Mouse (Mus musculus) small intestine, adult 2 months (tissue): ENCODE results near the gene Myl12a. TPM values are rescaled to one million over a fixed set of nuclear protein-coding genes. Genes with fewer than 3 reads are reported as not detected.
"Not testable (repeated sequence)": the region's sequence is repeated elsewhere in the genome, so short reads cannot be mapped to it uniquely, and the experiment has no call there.

Experiments
- H3K27ac ChIP-seq: fragments of 200-500 bp; 2 replicates; pipeline ENCODE4 v1.5.1; 2012; ENCODE audit warnings: low read depth, low read length, control low read depth, inconsistent platforms; ENCODE audit not compliant: insufficient read depth
- H3K27me3 ChIP-seq: fragments of 200-500 bp; 2 replicates; pipeline ENCODE4 v1.6.1; 2012; ENCODE audit warnings: mild to moderate bottlenecking, moderate library complexity, low read length, inconsistent platforms; ENCODE audit not compliant: control insufficient read depth, insufficient read depth
- H3K36me3 ChIP-seq: fragments of 200-500 bp; 2 replicates; pipeline ENCODE4 v1.6.1; 2012; ENCODE audit warnings: mild to moderate bottlenecking, low read length, control low read depth, inconsistent platforms; ENCODE audit not compliant: control insufficient read depth, insufficient read depth
- H3K4me1 ChIP-seq: fragments of 200-500 bp; 2 replicates; pipeline ENCODE4 v1.6.1; 2012; ENCODE audit warnings: low read length, inconsistent platforms, mixed read lengths; ENCODE audit not compliant: control insufficient read depth, insufficient read depth, insufficient read length
- H3K4me3 ChIP-seq: fragments of 200-500 bp; 2 replicates; pipeline ENCODE4 v1.5.1; 2012; ENCODE audit warnings: low read depth, mild to moderate bottlenecking, control low read depth, inconsistent platforms, low read length, moderate library complexity
- CTCF ChIP-seq: fragments of 200-500 bp; IDR thresholded peaks from 2 replicates; pipeline ENCODE4 v1.5.1; 2012; ENCODE audit warnings: low read depth, mild to moderate bottlenecking, control low read depth, inconsistent platforms, low read length, moderate library complexity, mixed read lengths; ENCODE audit not compliant: insufficient replicate concordance, insufficient read length; ENCODE audit errors: extremely low read depth
- POLR2A ChIP-seq: fragments of 200-500 bp; IDR thresholded peaks from 2 replicates; pipeline ENCODE4 v1.6.1; 2012; ENCODE audit warnings: low read depth, mild to moderate bottlenecking, control low read depth, inconsistent platforms, low read length, moderate library complexity
- WGBS: fragments of 180-500 bp; shearing (Covaris S2); methylation state at CpG from one replicate; pipeline ENCODE4 v1.1.7; 2018; 5-methylcytosine and 5-hydroxymethylcytosine counted together
- polyA plus RNA-seq: library from polyadenylated mRNA; depleted of rRNA; stranded (reverse); fragments of >200 nt; gene quantifications from 2 replicates; pipeline ENCODE4 v1.2.3, GENCODE M21; 2012

Gene Myl12a
- polyA plus RNA-seq, 1 experiment = 52.7 TPM

DNA sequence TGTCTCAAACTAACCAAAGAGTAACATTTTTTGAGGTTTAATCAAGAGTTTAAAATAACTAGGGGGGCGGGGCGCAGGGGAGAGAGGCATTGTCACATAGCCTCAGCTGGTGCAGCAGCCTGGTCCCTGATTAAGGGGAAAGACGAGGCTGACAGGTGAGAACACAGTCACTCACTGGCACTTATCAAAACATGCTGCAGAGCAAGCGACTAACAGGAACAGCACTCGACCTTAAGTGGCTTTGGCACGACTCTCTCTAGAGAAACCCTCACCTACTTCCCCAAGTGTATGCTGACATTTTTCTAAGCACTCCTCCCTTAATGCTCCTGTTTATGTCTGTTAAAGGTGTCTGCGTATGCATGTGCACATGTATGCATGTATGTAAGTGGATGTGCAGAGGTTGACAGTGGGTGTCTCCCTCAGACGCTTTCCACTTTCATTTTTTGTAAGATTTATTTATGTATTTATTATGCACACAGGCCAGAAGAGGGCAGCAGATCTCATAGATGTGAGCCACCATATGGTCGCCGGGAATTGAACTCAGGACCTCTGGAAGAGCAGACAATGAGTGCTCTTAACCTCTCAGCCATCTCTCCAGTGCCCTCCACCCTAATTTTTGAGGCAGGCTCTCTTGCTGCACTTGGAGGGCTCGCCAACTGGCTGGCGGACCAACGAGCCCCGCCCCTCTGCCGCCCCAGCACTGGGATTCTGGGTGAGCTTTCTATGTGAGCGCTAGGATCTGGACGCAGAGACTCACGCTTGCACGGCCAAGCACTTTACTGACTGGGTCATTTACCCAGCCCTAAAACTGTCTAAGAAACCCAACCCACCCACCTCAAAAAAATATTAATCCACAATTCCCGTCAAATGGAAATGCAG, 23.1 kb downstream of the Myl12a start:
- no peak overlapping the region for H3K27ac ChIP-seq
- H3K4me3 ChIP-seq = no peak overlapping the region
- H3K4me1 ChIP-seq = no peaks in the 10 kb centered on the region
- TF ChIP-seq POLR2A (no peak), CTCF (no peak)
- peaks cover 62% of the 10 kb centered on the region for H3K36me3 ChIP-seq
- WGBS = 73% methylated on average over 20 of the region's 20 CpGs
- no peaks in the 10 kb centered on the region for H3K27me3 ChIP-seq

GRCm38 (mm10) chr17:70977799-70978198, 24.9 kb downstream of the Myl12a start:
- 90% methylated on average over 6 of the region's 6 CpGs for WGBS
- TF ChIP-seq CTCF = peak; percentile 41; the same call in 1 of the 2 replicates
- TF ChIP-seq POLR2A = no peak
- peaks cover 61% of the 10 kb centered on the region for H3K36me3 ChIP-seq

GRCm38 (mm10) chr17:70974065-70974464, 28.6 kb downstream of the Myl12a start:
- H3K4me3 ChIP-seq, H3K27me3 ChIP-seq, H3K4me1 ChIP-seq, H3K27ac ChIP-seq: not testable (repeated sequence)
- H3K36me3 ChIP-seq = peaks cover 42% of the 10 kb centered on the region
- WGBS = 87% methylated on average over 14 of the region's 14 CpGs

More at GRCm38 (mm10) chr17:70977799-70978198, 24.9 kb downstream of the Myl12a start:
- H3K27ac ChIP-seq = no peak overlapping the region
- H3K4me1 ChIP-seq = no peaks in the 10 kb centered on the region
- H3K27me3 ChIP-seq = no peaks in the 10 kb centered on the region
- no peak overlapping the region for H3K4me3 ChIP-seq

GRCm38 (mm10) chr17:70973398-70973797, 29.3 kb downstream of the Myl12a start:
- WGBS = 79% methylated on average over 9 of the region's 9 CpGs

DNA sequence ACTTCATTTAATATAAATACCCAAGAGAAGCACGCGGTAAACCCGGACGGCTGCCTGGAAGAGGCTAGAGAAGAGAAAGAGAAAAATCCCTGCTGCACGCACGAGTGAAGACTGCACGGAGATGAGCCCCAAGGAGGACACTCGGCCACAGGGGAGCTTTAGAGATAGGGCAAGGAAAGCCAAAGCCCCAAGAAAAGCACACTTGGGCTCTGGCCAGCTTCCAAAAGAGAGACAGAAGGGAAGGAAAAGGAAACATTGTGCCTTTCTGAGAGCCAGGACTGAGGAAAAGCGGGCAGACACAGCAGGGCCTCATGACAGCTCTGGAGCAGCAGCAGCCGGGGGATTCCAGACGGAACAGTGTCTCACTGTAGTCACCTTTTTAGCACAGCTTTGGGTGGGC, 31.5 kb downstream of the Myl12a start:
- Histone ChIP-seq H3K27me3 (no peaks in the 10 kb centered on the region), H3K4me3 (no peak overlapping the region), H3K36me3 (peaks cover 26% of the 10 kb centered on the region), H3K4me1 (no peaks in the 10 kb centered on the region), H3K27ac (no peak overlapping the region)
- TF ChIP-seq CTCF = no peak
- TF ChIP-seq POLR2A = no peak
- WGBS = 81% methylated on average over 11 of the region's 11 CpGs

More at GRCm38 (mm10) chr17:70973398-70973797, 29.3 kb downstream of the Myl12a start:
- Histone ChIP-seq H3K27me3 (no peaks in the 10 kb centered on the region), H3K4me3 (no peak overlapping the region), H3K4me1 (no peaks in the 10 kb centered on the region), H3K36me3 (peaks cover 38% of the 10 kb centered on the region), H3K27ac (no peak overlapping the region)
- no peak for TF ChIP-seq POLR2A
- no peak for TF ChIP-seq CTCF

GRCm38 (mm10) chr17:70968606-70969191, 34.0 kb downstream of the Myl12a start:
- WGBS = 3% methylated on average over 8 of the region's 8 CpGs

GRCm38 (mm10) chr17:70967646-70968045, 35.0 kb downstream of the Myl12a start:
- no peaks in the 10 kb centered on the region for H3K4me1 ChIP-seq
- WGBS = 76% methylated on average over 12 of the region's 12 CpGs
- no peak overlapping the region for H3K27ac ChIP-seq
- H3K27me3 ChIP-seq = no peaks in the 10 kb centered on the region
- TF ChIP-seq CTCF = no peak
- no peak for TF ChIP-seq POLR2A
- H3K4me3 ChIP-seq = no peak overlapping the region
- H3K36me3 ChIP-seq = no peaks in the 10 kb centered on the region

More at GRCm38 (mm10) chr17:70968606-70969191, 34.0 kb downstream of the Myl12a start:
- Histone ChIP-seq H3K27me3 (no peaks in the 10 kb centered on the region), H3K4me1 (no peaks in the 10 kb centered on the region), H3K4me3 (no peak overlapping the region), H3K36me3 (peaks cover 6% of the 10 kb centered on the region; the same call in 1 of the 2 replicates), H3K27ac (no peak overlapping the region)
- no peak for TF ChIP-seq CTCF
- no peak for TF ChIP-seq POLR2A
